Mouse (Mus musculus): ENCODE results near the gene Slc25a38. TPM values are rescaled to one million over a fixed set of nuclear protein-coding genes. Genes with fewer than 3 reads are reported as not detected.
A peak's percentile ranks its signal among the peaks of the same experiment; 100 is the strongest.

Slc25a38 gene
- polyA plus RNA-seq, 1 experiment from 2014 or later: 20.0 TPM

DNA sequence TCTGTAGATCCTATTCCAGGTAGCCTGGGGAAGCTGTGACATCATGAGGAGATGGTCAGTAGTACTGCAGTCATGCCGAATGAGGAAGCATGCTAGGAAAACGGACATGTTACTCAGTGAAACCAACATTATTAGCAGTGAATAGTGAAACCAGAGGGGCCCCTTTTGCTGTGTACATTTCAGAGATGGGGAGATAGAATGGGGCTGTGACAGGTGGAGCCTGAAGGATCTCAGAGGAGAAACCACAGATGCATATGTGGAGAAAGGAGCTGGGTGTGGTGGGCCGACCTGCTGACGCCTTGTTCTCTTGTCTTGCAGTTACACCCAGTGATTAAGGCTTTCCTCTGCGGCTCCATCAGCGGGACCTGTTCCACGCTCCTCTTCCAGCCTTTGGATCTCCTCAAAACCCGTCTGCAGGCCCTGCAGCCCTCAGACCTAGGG, 6.0 kb downstream of the Slc25a38 start:
- WGBS: 85% methylated on average over 8 of the region's 8 CpGs

GRCm38 (mm10) chr9:120118212-120118611, 8.0 kb downstream of the Slc25a38 start:
- Histone ChIP-seq H3K27ac (ENCODE audit: low read length) (no peak overlapping the region), H3K9me3 (ENCODE audit: low read length) (no peaks in the 10 kb centered on the region), H3K4me3 (ENCODE audit: low read depth, low read length) (no peak overlapping the region), H3K4me2 (replicated peaks; ENCODE audit: low read depth, low read length) (no peak overlapping the region), H3K4me1 (ENCODE audit: insufficient read depth, low read depth, low read length) (no peaks in the 10 kb centered on the region), H3K27me3 (replicated peaks; ENCODE audit: insufficient read depth, low read length) (no peaks in the 10 kb centered on the region), H3K9ac (replicated peaks; ENCODE audit: low read depth) (no peak overlapping the region), H3K36me3 (ENCODE audit: insufficient read depth, low read length) (peaks cover 33% of the 10 kb centered on the region)
- TF ChIP-seq EP300 (IDR thresholded peaks at IDR 0.05) (no peak), CTCF (IDR thresholded peaks at IDR 0.05) (no peak)
- no peak for DNase-seq (ENCODE audit: low spot score)
- no peak for ATAC-seq
- WGBS: 81% methylated on average over 4 of the region's 4 CpGs

More for the DNA sequence above, 6.0 kb downstream of the Slc25a38 start:
- Histone ChIP-seq H3K4me2 (replicated peaks; ENCODE audit: low read depth, low read length) (no peak overlapping the region), H3K36me3 (ENCODE audit: insufficient read depth, low read length) (peaks cover 23% of the 10 kb centered on the region), H3K27ac (ENCODE audit: low read length) (no peak overlapping the region), H3K9me3 (ENCODE audit: low read length) (no peaks in the 10 kb centered on the region), H3K9ac (replicated peaks; ENCODE audit: low read depth) (no peak overlapping the region), H3K27me3 (replicated peaks; ENCODE audit: insufficient read depth, low read length) (no peaks in the 10 kb centered on the region), H3K4me3 (ENCODE audit: low read depth, low read length) (no peak overlapping the region), H3K4me1 (ENCODE audit: insufficient read depth, low read depth, low read length) (no peaks in the 10 kb centered on the region)
- TF ChIP-seq EP300 (IDR thresholded peaks at IDR 0.05) (no peak), CTCF (IDR thresholded peaks at IDR 0.05) (no peak)
- ATAC-seq: no peak
- no peak for DNase-seq (ENCODE audit: low spot score)

GRCm38 (mm10) chr9:120120503-120120902, 10.3 kb downstream of the Slc25a38 start:
- H3K9me3 ChIP-seq (ENCODE audit: low read length): no peaks in the 10 kb centered on the region
- H3K36me3 ChIP-seq (ENCODE audit: insufficient read depth, low read length): peaks cover 33% of the 10 kb centered on the region
- no peak overlapping the region for H3K9ac ChIP-seq (replicated peaks; ENCODE audit: low read depth)
- no peak overlapping the region for H3K4me3 ChIP-seq (ENCODE audit: low read depth, low read length)
- ATAC-seq (no peak), DNase-seq (ENCODE audit: low spot score) (no peak)
- H3K27ac ChIP-seq (ENCODE audit: low read length): no peak overlapping the region
- no peak overlapping the region for H3K4me2 ChIP-seq (replicated peaks; ENCODE audit: low read depth, low read length)
- H3K4me1 ChIP-seq (ENCODE audit: insufficient read depth, low read depth, low read length): no peaks in the 10 kb centered on the region
- WGBS: 93% methylated on average over 7 of the region's 7 CpGs
- no peaks in the 10 kb centered on the region for H3K27me3 ChIP-seq (replicated peaks; ENCODE audit: insufficient read depth, low read length)
- TF ChIP-seq EP300 (IDR thresholded peaks at IDR 0.05): no peak
- TF ChIP-seq CTCF (IDR thresholded peaks at IDR 0.05): no peak

- H3K27ac ChIP-seq (ENCODE audit: low read length): peak overlapping the region; percentile 91
- TF ChIP-seq CTCF (IDR thresholded peaks at IDR 0.05) (no peak), EP300 (IDR thresholded peaks at IDR 0.05) (no peak)
- H3K9ac ChIP-seq (replicated peaks; ENCODE audit: low read depth): no peak overlapping the region; the same call in 1 of the 2 replicates
- peak overlapping the region; percentile 79 for H3K4me3 ChIP-seq (ENCODE audit: low read depth, low read length)
- no peaks in the 10 kb centered on the region for H3K27me3 ChIP-seq (replicated peaks; ENCODE audit: insufficient read depth, low read length)
- WGBS: 47% methylated on average over 11 of the region's 11 CpGs
- no peak for DNase-seq (ENCODE audit: low spot score)
- peaks cover 20% of the 10 kb centered on the region for H3K36me3 ChIP-seq (ENCODE audit: insufficient read depth, low read length)
- no peaks in the 10 kb centered on the region for H3K9me3 ChIP-seq (ENCODE audit: low read length)
- H3K4me2 ChIP-seq (replicated peaks; ENCODE audit: low read depth, low read length): peak overlapping the region; percentile 73
- no peaks in the 10 kb centered on the region for H3K4me1 ChIP-seq (ENCODE audit: insufficient read depth, low read depth, low read length)
- ATAC-seq: no peak
These were observed 16.7 kb downstream of the Slc25a38 start for GRCm38 (mm10) chr9:120126868-120127267.

DNA sequence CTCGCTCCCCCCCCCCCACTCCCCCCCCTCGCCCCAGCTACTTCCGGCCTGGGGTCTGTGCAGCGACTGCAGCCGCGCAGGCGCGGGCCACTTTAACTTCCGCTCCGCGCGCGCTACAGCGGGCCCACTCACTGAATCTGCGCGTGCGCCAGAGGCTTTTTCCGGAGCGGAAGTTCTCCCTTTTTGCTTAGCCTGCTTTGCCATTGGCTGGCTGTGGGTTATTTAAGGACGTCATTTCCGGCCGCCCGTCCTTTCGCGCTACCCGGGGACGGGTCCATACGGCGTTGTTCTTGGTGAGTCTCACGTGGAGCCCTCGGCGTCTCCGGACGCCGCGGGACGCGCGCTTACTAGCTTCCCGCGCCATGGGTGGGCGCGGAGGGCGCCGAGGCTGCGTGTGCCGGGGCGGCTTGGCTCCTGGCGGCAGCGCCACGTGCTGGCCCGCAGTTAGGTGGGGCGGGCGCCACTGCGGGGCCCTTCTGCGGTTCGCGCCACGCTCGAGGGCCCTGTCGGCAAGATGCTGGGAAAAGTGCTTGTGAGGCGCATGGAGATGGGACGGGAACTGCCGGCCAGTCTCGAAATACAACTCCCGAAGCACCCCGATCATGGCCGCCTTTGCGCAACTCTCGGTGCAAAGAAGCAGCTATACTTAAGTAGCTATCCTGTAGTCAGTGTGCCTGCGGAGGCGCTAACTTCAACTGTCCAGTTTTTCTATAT, 17.5 kb downstream of the Slc25a38 start, which contains the start of gene Rpsa:
Rpsa (plus strand) TSS at position 152 of the 714 bp plus-strand sequence.
- WGBS: under 1% methylated on average over 69 of the region's 72 CpGs
- peaks cover 19% of the 10 kb centered on the region for H3K36me3 ChIP-seq (ENCODE audit: insufficient read depth, low read length)

GRCm38 (mm10) chr9:120129276-120129675, 19.1 kb downstream of the Slc25a38 start:
- no peak for TF ChIP-seq EP300 (IDR thresholded peaks at IDR 0.05)
- TF ChIP-seq CTCF (IDR thresholded peaks at IDR 0.05): no peak
- Histone ChIP-seq H3K4me1 (ENCODE audit: insufficient read depth, low read depth, low read length) (no peaks in the 10 kb centered on the region), H3K9me3 (ENCODE audit: low read length) (no peaks in the 10 kb centered on the region), H3K27ac (ENCODE audit: low read length) (no peak overlapping the region), H3K9ac (replicated peaks; ENCODE audit: low read depth) (no peak overlapping the region), H3K27me3 (replicated peaks; ENCODE audit: insufficient read depth, low read length) (no peaks in the 10 kb centered on the region), H3K36me3 (ENCODE audit: insufficient read depth, low read length) (peaks cover 19% of the 10 kb centered on the region), H3K4me3 (ENCODE audit: low read depth, low read length) (no peak overlapping the region), H3K4me2 (replicated peaks; ENCODE audit: low read depth, low read length) (no peak overlapping the region)
- ATAC-seq: no peak
- no peak for DNase-seq (ENCODE audit: low spot score)
- 46% methylated on average over 10 of the region's 10 CpGs for WGBS

More for the DNA sequence above, 17.5 kb downstream of the Slc25a38 start, which contains the start of gene Rpsa:
- no peaks in the 10 kb centered on the region for H3K4me1 ChIP-seq (ENCODE audit: insufficient read depth, low read depth, low read length)
- peak within 1 kb of the TSS; percentile 91 for H3K27ac ChIP-seq (ENCODE audit: low read length)
- peak within 1 kb of the TSS; percentile 90 for H3K9ac ChIP-seq (replicated peaks; ENCODE audit: low read depth)
- peak within 1 kb of the TSS; percentile 73 for H3K4me2 ChIP-seq (replicated peaks; ENCODE audit: low read depth, low read length)
- H3K9me3 ChIP-seq (ENCODE audit: low read length): no peaks in the 10 kb centered on the region
- peak within 1 kb of the TSS; percentile 79 for H3K4me3 ChIP-seq (ENCODE audit: low read depth, low read length)
- H3K27me3 ChIP-seq (replicated peaks; ENCODE audit: insufficient read depth, low read length): no peaks in the 10 kb centered on the region
- no peak for TF ChIP-seq EP300 (IDR thresholded peaks at IDR 0.05)
- TF ChIP-seq CTCF (IDR thresholded peaks at IDR 0.05): no peak; the same call in 1 of the 2 replicates
- ATAC-seq (peak; percentile 98), DNase-seq (ENCODE audit: low spot score) (peak; percentile 99)

Data from lung, postnatal 0 days (tissue).